Mouse (Mus musculus) embryonic facial prominence, embryonic 15.5 days (tissue): ENCODE measurements at regions not wholly inside any gene's neighbourhood (a gene's known extent, or its start where the extent isn't known, plus 50 kb on each side); places are given as distances from the start of the nearest gene placed in this dataset.
A peak's percentile ranks its signal among the peaks of the same experiment; 100 is the strongest.

Experiments used
- ATAC-seq: fragments of 200-750 bp; cut with Nextera tagmentation; 2 replicates; pipeline ENCODE4 v1.8.0; 2017; ENCODE audit warnings: low read depth, moderate TSS enrichment; ENCODE audit not compliant: insufficient number of reproducible peaks, low FRiP score, low TSS enrichment
- H3K27ac ChIP-seq: fragments of 300-500 bp; sonication (generic); replicated peaks from 2 replicates; pipeline ENCODE4 v1.5.1; 2015; ENCODE audit warnings: mild to moderate bottlenecking, inconsistent platforms
- H3K27me3 ChIP-seq: fragments of 300-500 bp; sonication (generic); 2 replicates; pipeline ENCODE4 v1.6.1; 2015; ENCODE audit warnings: inconsistent platforms
- H3K36me3 ChIP-seq: fragments of 300-500 bp; sonication (generic); 2 replicates; pipeline ENCODE4 v1.6.1; 2015; ENCODE audit warnings: mild to moderate bottlenecking, inconsistent platforms
- H3K4me1 ChIP-seq: fragments of 300-500 bp; sonication (generic); 2 replicates; pipeline ENCODE4 v1.6.1; 2015; ENCODE audit warnings: inconsistent platforms
- H3K4me2 ChIP-seq: fragments of 300-500 bp; sonication (generic); replicated peaks from 2 replicates; pipeline ENCODE4 v1.6.1; 2015; ENCODE audit warnings: mild to moderate bottlenecking, inconsistent platforms
- H3K4me3 ChIP-seq: fragments of 300-500 bp; sonication (generic); replicated peaks from 2 replicates; pipeline ENCODE4 v1.5.1; 2015; ENCODE audit warnings: mild to moderate bottlenecking, inconsistent platforms
- H3K9ac ChIP-seq: fragments of 300-500 bp; sonication (generic); 2 replicates; pipeline ENCODE4 v1.6.1; 2015; ENCODE audit warnings: inconsistent platforms
- H3K9me3 ChIP-seq: fragments of 300-500 bp; sonication (generic); replicated peaks from 2 replicates; pipeline ENCODE4 v1.6.1; 2016; ENCODE audit warnings: inconsistent platforms
- WGBS: fragments of 180-500 bp; shearing (Covaris S2); methylation state at CpG from one replicate; pipeline ENCODE4 v1.1.7; 2015; 5-methylcytosine and 5-hydroxymethylcytosine counted together

- 35% methylated on average over 13 of the region's 13 CpGs for WGBS
- Histone ChIP-seq H3K9me3 (no peaks in the 10 kb centered on the region), H3K4me2 (peak overlapping the region; percentile 27; the same call in 1 of the 2 replicates), H3K36me3 (no peaks in the 10 kb centered on the region), H3K9ac (no peak overlapping the region), H3K27ac (peak overlapping the region; percentile 87), H3K27me3 (no peaks in the 10 kb centered on the region), H3K4me1 (peaks cover 58% of the 10 kb centered on the region), H3K4me3 (no peak overlapping the region)
- peak; percentile 71 for ATAC-seq
Observed at GRCm38 (mm10) chr16:21295956-21296733, 91.6 kb downstream of the Ephb3 start.

GRCm38 (mm10) chr16:21296786-21297185 is 92.2 kb downstream of the Ephb3 start:
- Histone ChIP-seq H3K9ac (no peak overlapping the region), H3K27me3 (no peaks in the 10 kb centered on the region), H3K4me3 (no peak overlapping the region), H3K4me1 (peaks cover 51% of the 10 kb centered on the region), H3K9me3 (no peaks in the 10 kb centered on the region), H3K27ac (peak overlapping the region; percentile 87), H3K36me3 (no peaks in the 10 kb centered on the region), H3K4me2 (no peak overlapping the region)
- WGBS, result 56% methylated on average over 3 of the region's 3 CpGs
- ATAC-seq, result no peak

DNA sequence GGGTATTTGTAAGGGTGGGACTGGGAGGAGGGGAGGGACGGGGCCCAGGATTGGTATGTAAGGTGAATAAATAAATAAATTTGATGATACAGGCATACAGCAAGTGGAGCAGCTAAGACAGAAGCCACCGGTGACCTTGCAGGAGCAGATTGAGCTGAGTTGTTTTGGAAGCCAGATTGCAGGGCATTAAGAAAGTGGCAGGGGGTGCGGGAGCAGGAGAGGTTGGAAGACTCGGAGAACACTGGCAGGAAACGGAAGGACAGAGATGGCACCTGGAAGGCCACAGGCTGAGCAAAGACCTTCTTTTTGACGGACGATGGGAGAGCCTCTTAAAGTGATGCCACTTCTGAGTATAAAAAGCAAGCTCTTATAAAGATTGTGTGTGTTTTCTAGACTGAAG is 94.3 kb downstream of the Ephb3 start:
- H3K9me3 ChIP-seq, result no peaks in the 10 kb centered on the region
- H3K4me2 ChIP-seq, result no peak overlapping the region
- H3K36me3 ChIP-seq, result no peaks in the 10 kb centered on the region
- no peak overlapping the region for H3K9ac ChIP-seq
- 70% methylated on average over 7 of the region's 7 CpGs for WGBS
- no peak overlapping the region for H3K4me3 ChIP-seq
- peaks cover 37% of the 10 kb centered on the region for H3K4me1 ChIP-seq
- H3K27ac ChIP-seq, result no peak overlapping the region
- no peaks in the 10 kb centered on the region for H3K27me3 ChIP-seq
- no peak for ATAC-seq

DNA sequence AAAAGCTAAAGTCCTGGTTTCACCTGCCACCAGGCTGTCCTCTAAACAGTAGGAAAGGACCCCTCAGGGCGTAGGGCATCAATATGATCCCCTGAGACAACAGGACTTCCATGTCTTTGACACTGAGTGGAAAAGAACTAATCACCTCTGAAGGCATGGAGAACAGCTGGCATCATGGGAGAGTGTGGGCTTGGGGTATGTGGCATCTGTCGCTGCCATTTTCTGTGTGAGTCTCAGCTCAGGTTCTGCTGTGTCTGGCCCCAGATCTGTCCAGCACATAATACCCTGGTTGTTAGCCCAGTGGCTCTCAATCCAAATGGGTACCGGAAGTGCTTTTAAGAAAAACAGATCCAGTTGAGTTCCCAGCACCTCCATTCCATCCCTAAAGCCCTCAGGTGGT is 101.3 kb downstream of the Ephb3 start:
- H3K36me3 ChIP-seq, result no peaks in the 10 kb centered on the region
- 81% methylated on average over 3 of the region's 3 CpGs for WGBS
- ATAC-seq, result no peak
- no peaks in the 10 kb centered on the region for H3K27me3 ChIP-seq
- H3K4me1 ChIP-seq, result peaks cover 28% of the 10 kb centered on the region
- no peaks in the 10 kb centered on the region for H3K9me3 ChIP-seq
- no peak overlapping the region for H3K27ac ChIP-seq
- no peak overlapping the region for H3K4me3 ChIP-seq
- no peak overlapping the region for H3K4me2 ChIP-seq
- H3K9ac ChIP-seq, result no peak overlapping the region

GRCm38 (mm10) chr16:21308513-21308912 is 104.0 kb downstream of the Ephb3 start:
- peaks cover 36% of the 10 kb centered on the region for H3K4me1 ChIP-seq
- no peak for ATAC-seq

GRCm38 (mm10) chr16:21310636-21311615 is 106.4 kb downstream of the Ephb3 start:
- Histone ChIP-seq H3K9ac (peak overlapping the region; percentile 35), H3K4me2 (peak overlapping the region; percentile 75), H3K4me1 (peaks cover 38% of the 10 kb centered on the region), H3K36me3 (no peaks in the 10 kb centered on the region), H3K27me3 (no peaks in the 10 kb centered on the region), H3K4me3 (peak overlapping the region; percentile 40), H3K9me3 (no peaks in the 10 kb centered on the region), H3K27ac (peak overlapping the region; percentile 94)
- WGBS, result 3% methylated on average over 35 of the region's 35 CpGs
- ATAC-seq, result peak; percentile 92

More at GRCm38 (mm10) chr16:21308513-21308912, 104.0 kb downstream of the Ephb3 start:
- H3K4me2 ChIP-seq, result no peak overlapping the region
- 49% methylated on average over 8 of the region's 8 CpGs for WGBS
- H3K36me3 ChIP-seq, result no peaks in the 10 kb centered on the region
- no peak overlapping the region for H3K27ac ChIP-seq
- no peak overlapping the region for H3K9ac ChIP-seq
- no peaks in the 10 kb centered on the region for H3K27me3 ChIP-seq
- H3K4me3 ChIP-seq, result no peak overlapping the region
- no peaks in the 10 kb centered on the region for H3K9me3 ChIP-seq

DNA sequence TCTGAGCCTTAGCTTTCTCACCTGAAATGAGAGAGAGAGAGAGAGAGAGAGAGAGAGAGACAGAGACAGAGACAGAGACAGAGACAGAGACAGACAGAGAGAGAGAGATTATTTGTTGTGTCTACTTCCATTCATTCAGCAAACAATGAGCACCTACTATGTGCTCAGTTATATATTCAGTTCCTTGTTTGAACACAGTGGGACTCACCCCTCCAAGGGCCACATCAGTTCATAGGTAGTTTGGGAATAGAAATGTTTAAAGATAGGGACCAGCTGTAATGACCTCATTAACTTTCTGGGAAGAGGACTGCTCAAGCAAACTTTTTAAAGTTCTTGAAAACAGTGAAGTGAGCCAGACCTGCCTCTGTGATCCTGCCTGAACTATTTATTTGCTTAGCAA is 107.2 kb downstream of the Ephb3 start:
- Histone ChIP-seq H3K27me3 (no peaks in the 10 kb centered on the region), H3K36me3 (no peaks in the 10 kb centered on the region), H3K9me3 (no peaks in the 10 kb centered on the region), H3K4me2 (peak overlapping the region; percentile 75; the same call in 1 of the 2 replicates), H3K9ac (no peak overlapping the region), H3K4me1 (peaks cover 43% of the 10 kb centered on the region), H3K4me3 (no peak overlapping the region), H3K27ac (peak overlapping the region; percentile 94)
- no peak for ATAC-seq

DNA sequence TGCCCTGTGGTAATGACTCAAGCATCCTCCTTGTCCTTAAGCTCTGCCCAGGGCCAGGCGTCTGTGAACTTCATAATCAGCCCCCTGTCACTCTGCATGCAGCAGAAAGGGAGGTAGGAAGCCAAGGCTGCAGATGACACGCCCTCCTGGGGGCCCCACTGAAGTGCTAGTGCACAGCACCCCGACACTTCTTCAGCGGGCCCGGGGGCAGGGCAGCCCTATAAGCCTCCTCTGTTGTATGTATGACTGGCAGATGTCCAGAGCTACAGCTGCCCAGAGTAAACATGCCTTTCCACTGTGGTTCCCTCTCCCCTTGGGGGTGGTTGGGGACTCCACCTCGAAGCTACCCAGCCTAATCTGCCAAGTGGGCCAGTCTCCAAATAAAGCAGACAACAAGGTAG is 107.2 kb upstream of the Vps8 start:
- 31% methylated on average over 6 of the region's 6 CpGs for WGBS
- Histone ChIP-seq H3K36me3 (no peaks in the 10 kb centered on the region), H3K9me3 (no peaks in the 10 kb centered on the region), H3K4me1 (peaks cover 50% of the 10 kb centered on the region), H3K27ac (no peak overlapping the region), H3K9ac (no peak overlapping the region), H3K27me3 (no peaks in the 10 kb centered on the region), H3K4me2 (no peak overlapping the region), H3K4me3 (no peak overlapping the region)
- ATAC-seq, result no peak

GRCm38 (mm10) chr16:21318009-21318639 is 104.8 kb upstream of the Vps8 start:
- H3K9me3 ChIP-seq, result no peaks in the 10 kb centered on the region
- no peaks in the 10 kb centered on the region for H3K27me3 ChIP-seq
- ATAC-seq, result no peak
- WGBS, result 64% methylated on average over 7 of the region's 7 CpGs
- no peak overlapping the region for H3K9ac ChIP-seq
- H3K4me3 ChIP-seq, result no peak overlapping the region
- peaks cover 65% of the 10 kb centered on the region for H3K4me1 ChIP-seq
- no peaks in the 10 kb centered on the region for H3K36me3 ChIP-seq
- no peak overlapping the region for H3K4me2 ChIP-seq
- peak overlapping the region; percentile 80 for H3K27ac ChIP-seq

DNA sequence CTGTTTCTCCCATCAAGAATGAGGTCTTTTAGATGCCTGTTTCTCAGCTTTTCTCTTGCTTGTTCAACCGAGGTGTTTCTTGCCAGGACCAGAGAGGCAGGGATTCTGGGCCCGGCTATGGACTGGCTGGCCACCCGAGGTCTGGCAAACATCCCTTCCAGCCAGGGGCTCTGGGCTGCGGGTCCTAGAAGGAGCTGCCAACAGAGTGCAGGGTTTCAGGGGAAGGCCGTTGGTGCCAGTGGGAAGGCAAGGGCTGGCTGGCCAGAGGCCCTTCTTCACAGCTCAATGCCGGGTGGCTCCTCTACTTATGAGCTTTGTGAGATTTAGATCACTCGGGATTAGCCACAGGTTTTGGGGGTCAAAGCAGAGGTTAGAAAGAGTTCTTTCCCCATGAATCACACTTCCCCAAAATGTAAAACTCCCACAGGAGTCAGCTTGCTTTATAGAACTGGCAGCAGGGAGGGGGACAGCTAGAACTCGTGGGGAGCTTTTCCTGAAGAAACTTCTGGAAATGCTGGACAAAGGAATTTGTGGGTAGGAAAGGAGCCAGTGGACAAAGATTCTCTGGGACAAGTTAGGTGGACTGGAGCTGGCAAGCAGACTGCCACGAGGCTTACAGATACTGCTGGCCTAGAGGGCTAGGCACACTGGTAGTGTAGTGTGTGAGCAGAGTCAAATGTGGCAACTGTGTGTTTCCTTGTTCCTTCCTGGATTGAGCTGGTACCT is 104.1 kb upstream of the Vps8 start:
- Histone ChIP-seq H3K9me3 (no peaks in the 10 kb centered on the region), H3K27me3 (no peaks in the 10 kb centered on the region), H3K27ac (peak overlapping the region; percentile 80), H3K4me1 (peaks cover 68% of the 10 kb centered on the region), H3K9ac (no peak overlapping the region), H3K4me3 (no peak overlapping the region), H3K36me3 (no peaks in the 10 kb centered on the region), H3K4me2 (no peak overlapping the region)
- no peak for ATAC-seq
- 47% methylated on average over 9 of the region's 9 CpGs for WGBS
